ENCODE assay signal across 20 mouse cellular contexts in genomic region chr12:110489946-110490701, GRCm38 (mm10). TPM values are rescaled to one million over a fixed set of nuclear protein-coding genes. Genes with fewer than 3 reads are reported as not detected.
A peak's percentile ranks its signal among the peaks of the same experiment; 100 is the strongest.
DNase-seq lines count a peak whose midpoint lies in the region; ATAC-seq and TF ChIP-seq lines count a peak whose summit lies in the region.
"Had no signal": no experiment of that assay in that cellular context is flagged by ENCODE, and none has a peak within 500 bp of the region (broad histone marks: within the 10 kb centered on the region; RNA-seq: fewer than 3 reads in every experiment).

No protein-coding gene starts in this region.

- peaks cover 50% of the 10 kb centered on the region for H3K4me1 ChIP-seq in heart, embryonic 10.5 days
- peaks cover 22% of the 10 kb centered on the region for H3K4me1 ChIP-seq in kidney, postnatal 0 days (replicated peaks; ENCODE audit: insufficient read depth, low read length)
- H3K4me1 ChIP-seq in kidney, embryonic 16.5 days (ENCODE audit: insufficient read depth, low read length), result peaks cover 24% of the 10 kb centered on the region

- intact Hi-C loops in heart, postnatal 10 days (cut with DNase I), result no loop called here

- peaks cover 21% of the 10 kb centered on the region for H3K36me3 ChIP-seq in heart, embryonic 10.5 days
- no peaks in the 10 kb centered on the region for H3K36me3 ChIP-seq in kidney, postnatal 0 days (ENCODE audit: insufficient read depth, low read length)
- peaks cover 12% of the 10 kb centered on the region for H3K36me3 ChIP-seq in kidney, embryonic 16.5 days (ENCODE audit: insufficient read depth, low read length)
- no peaks in the 10 kb centered on the region for H3K36me3 ChIP-seq in splenic B cell, adult 2 months (ENCODE audit: control insufficient read depth, insufficient read depth, low read length, poor library complexity, severe bottlenecking)
- H3K36me3 ChIP-seq: neural tube, embryonic 15.5 days had no signal

- TF ChIP-seq CTCF in kidney, postnatal 0 days (IDR thresholded peaks at IDR 0.05; ENCODE audit: low read depth), result peak; percentile 10; the same call in 1 of the 2 replicates

- H3K9me3 ChIP-seq in heart, embryonic 10.5 days, result no peaks in the 10 kb centered on the region
- no peaks in the 10 kb centered on the region for H3K9me3 ChIP-seq in kidney, postnatal 0 days (replicated peaks; ENCODE audit: low read length)
- 0 out of 2 replicates have a peak, but pooled peaks cover 4% of the 10 kb centered on the region for H3K9me3 ChIP-seq in kidney, embryonic 16.5 days (ENCODE audit: low read length)
- H3K9me3 ChIP-seq: forebrain, embryonic 13.5 days; limb, embryonic 13.5 days; liver, embryonic 15.5 days; neural tube, embryonic 15.5 days had no signal

- H3K27ac ChIP-seq in heart, embryonic 10.5 days, result 0 out of 2 replicates have a peak overlapping the region, but pooled peaks have one; percentile 31
- H3K27ac ChIP-seq in kidney, postnatal 0 days, result no peak overlapping the region
- no peak overlapping the region for H3K27ac ChIP-seq in kidney, embryonic 16.5 days (ENCODE audit: low read length)
- H3K27ac ChIP-seq: forebrain, embryonic 13.5 days; limb, embryonic 13.5 days; liver, embryonic 15.5 days; neural tube, embryonic 15.5 days had no signal

- no peak overlapping the region for H3K4me2 ChIP-seq in kidney, postnatal 0 days (ENCODE audit: low read length)
- no peak overlapping the region for H3K4me2 ChIP-seq in kidney, embryonic 16.5 days (replicated peaks; ENCODE audit: low read depth, low read length)
- H3K4me2 ChIP-seq: forebrain, embryonic 13.5 days; limb, embryonic 13.5 days; liver, embryonic 15.5 days; neural tube, embryonic 15.5 days had no signal

- WGBS in heart, embryonic 10.5 days, result 91% methylated on average over 12 of the region's 12 CpGs
- WGBS in kidney, postnatal 0 days, result 95% methylated on average over 12 of the region's 12 CpGs
- 92% methylated on average over 12 of the region's 12 CpGs for WGBS in kidney, embryonic 16.5 days

- no peak for DNase-seq in heart, embryonic 10.5 days (ENCODE audit: low spot score)
- DNase-seq in heart, postnatal 10 days, result no peak
- DNase-seq in kidney, postnatal 0 days (ENCODE audit: low spot score), result no peak
- DNase-seq in ES-CJ7 (ENCODE audit: low read depth, low spot score), result peak; percentile 88
- DNase-seq in splenic B cell, adult 2 months (ENCODE audit: low read depth, low spot score), result peak; percentile 25
- no peak for DNase-seq in testis, postnatal 10 days (ENCODE audit: low spot score)
- DNase-seq: adrenal gland, adult 8-10 months; cerebellum, adult 9-11 months; gastrocnemius, postnatal 10 days; kidney, adult 9 months; midbrain, embryonic 14.5 days; right cerebral cortex, postnatal 14 days; spleen, adult 18-20 months; thymus, adult 18-20 months; thymus, postnatal 4 days had no signal

- no peak overlapping the region for H3K9ac ChIP-seq in kidney, postnatal 0 days (ENCODE audit: low read depth, low read length)
- no peak overlapping the region for H3K9ac ChIP-seq in kidney, embryonic 16.5 days (replicated peaks; ENCODE audit: low read length)
- H3K9ac ChIP-seq: forebrain, embryonic 13.5 days; limb, embryonic 13.5 days; liver, embryonic 15.5 days; neural tube, embryonic 15.5 days had no signal

- H3K4me3 ChIP-seq in heart, embryonic 10.5 days, result no peak overlapping the region
- no peak overlapping the region for H3K4me3 ChIP-seq in kidney, postnatal 0 days (replicated peaks; ENCODE audit: low read depth, low read length)
- no peak overlapping the region for H3K4me3 ChIP-seq in kidney, embryonic 16.5 days (ENCODE audit: low read length)
- H3K4me3 ChIP-seq: forebrain, embryonic 13.5 days; limb, embryonic 13.5 days; liver, embryonic 15.5 days; neural tube, embryonic 15.5 days had no signal

- no peaks in the 10 kb centered on the region for H3K27me3 ChIP-seq in heart, embryonic 10.5 days (ENCODE audit: insufficient read depth, poor library complexity, severe bottlenecking)
- H3K27me3 ChIP-seq in kidney, postnatal 0 days (ENCODE audit: insufficient read depth, low read length), result no peaks in the 10 kb centered on the region
- H3K27me3 ChIP-seq in kidney, embryonic 16.5 days (ENCODE audit: insufficient read depth, low read length), result no peaks in the 10 kb centered on the region
- no peaks in the 10 kb centered on the region for H3K27me3 ChIP-seq in splenic B cell, adult 2 months (ENCODE audit: control insufficient read depth, insufficient read depth, low read length, poor library complexity, severe bottlenecking)
- H3K27me3 ChIP-seq: forebrain, embryonic 13.5 days; limb, embryonic 13.5 days; liver, embryonic 15.5 days; neural tube, embryonic 15.5 days had no signal

- no peak for ATAC-seq in kidney, postnatal 0 days (replicated peaks; ENCODE audit: low FRiP score, low read depth)
- no peak for ATAC-seq in kidney, embryonic 16.5 days (ENCODE audit: low FRiP score, low TSS enrichment)
- ATAC-seq: forebrain, embryonic 13.5 days had no signal

RNA-seq across cellular contexts. Expression of gene Ppp2r5c, which starts 43.2 kb away (rescaled TPM):
- polyA plus RNA-seq in heart, embryonic 10.5 days (2016; fragmentation: Nextera tagmentation; extraction: Ambion mirVana), result 136 and 146 TPM in 2 replicates
- 100 to 1,000 TPM; 112 to 124 TPM for total RNA-seq in heart, postnatal 10 days (2021)
- 126 and 133 TPM in 2 replicates for polyA plus RNA-seq in kidney, postnatal 0 days (2015; fragmentation: Nextera tagmentation; extraction: Ambion mirVana)
- polyA plus RNA-seq in kidney, embryonic 16.5 days (2015; fragmentation: Nextera tagmentation; extraction: Ambion mirVana), result 140 and 145 TPM in 2 replicates

Comparison
In these comparisons a context has a peak if more than half of its experiments do, and no peak if none do; other contexts are left out.
1. DNase-seq: peak in ES-CJ7 (single experiment) and splenic B cell, adult 2 months (single experiment); none in heart, embryonic 10.5 days (single experiment), heart, postnatal 10 days (0 of 2), kidney, postnatal 0 days (single experiment) and testis, postnatal 10 days (single experiment).